Mouse (Mus musculus): ENCODE data around the gene Dgkh.
"Not testable (repeated sequence)": the region's sequence is repeated elsewhere in the genome, so short reads cannot be mapped to it uniquely, and the experiment has no call there.

Gene Dgkh

DNA sequence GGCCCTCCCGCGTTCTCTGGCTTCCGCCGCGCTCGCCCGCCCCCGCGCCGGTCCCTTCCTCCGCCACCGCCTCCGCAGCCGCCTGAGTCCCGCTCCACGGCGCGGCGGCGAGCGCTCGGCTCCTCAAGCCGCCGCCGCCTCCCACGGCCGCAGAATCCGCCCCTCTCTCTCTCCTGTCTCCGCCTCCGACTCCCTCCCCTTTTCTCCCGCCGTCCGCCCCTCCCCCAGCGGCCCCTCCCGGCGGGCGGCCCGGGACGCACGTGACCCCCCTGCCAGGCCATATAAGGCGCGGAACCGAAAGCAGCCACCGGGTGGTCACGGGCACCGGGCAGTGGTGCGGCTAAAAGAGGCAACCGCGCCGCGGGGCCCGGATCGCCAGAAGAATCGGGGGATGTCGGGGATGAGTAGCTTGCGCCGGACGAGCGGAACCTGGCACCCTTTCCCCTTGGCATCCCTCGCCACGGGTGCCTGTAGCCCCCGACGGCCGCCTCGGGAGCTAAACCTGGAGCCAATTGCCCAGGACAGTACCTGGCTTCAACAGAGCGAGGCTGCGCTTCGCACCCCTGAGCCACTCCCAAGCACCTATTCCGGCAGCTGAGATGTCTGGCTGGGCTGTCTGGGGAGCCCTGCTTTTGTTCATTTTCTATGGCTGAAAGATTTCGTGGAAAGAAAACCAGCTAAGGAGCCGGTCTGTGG, at the start of gene Dgkh:
TSS of gene Dgkh (minus strand) at position 160 of the 696 bp plus-strand sequence.
- peak; percentile 68 for DNase-seq (ENCODE audit: low read depth, low spot score)

DNA sequence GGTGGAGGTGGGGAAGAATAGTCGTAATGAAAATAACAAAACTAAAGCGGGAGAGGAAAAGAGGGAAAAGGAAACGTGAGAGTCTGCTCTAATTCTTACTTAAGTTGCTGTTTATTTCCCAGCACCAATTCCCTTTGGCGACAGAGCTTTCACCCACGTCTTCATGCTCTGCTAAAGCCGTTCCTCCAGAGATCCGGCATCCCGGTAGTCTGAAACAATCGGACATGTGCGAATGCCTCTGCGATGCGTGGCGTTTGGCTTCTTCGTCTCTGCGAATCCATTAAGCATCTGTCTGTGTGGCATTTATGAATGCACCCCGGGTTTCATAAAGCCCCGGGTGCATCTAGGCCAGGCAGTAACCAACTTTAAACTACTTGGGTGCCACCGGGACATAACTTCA, 44.6 kb upstream of the Dgkh start:
- DNase-seq (ENCODE audit: low read depth, low spot score), result no peak

DNA sequence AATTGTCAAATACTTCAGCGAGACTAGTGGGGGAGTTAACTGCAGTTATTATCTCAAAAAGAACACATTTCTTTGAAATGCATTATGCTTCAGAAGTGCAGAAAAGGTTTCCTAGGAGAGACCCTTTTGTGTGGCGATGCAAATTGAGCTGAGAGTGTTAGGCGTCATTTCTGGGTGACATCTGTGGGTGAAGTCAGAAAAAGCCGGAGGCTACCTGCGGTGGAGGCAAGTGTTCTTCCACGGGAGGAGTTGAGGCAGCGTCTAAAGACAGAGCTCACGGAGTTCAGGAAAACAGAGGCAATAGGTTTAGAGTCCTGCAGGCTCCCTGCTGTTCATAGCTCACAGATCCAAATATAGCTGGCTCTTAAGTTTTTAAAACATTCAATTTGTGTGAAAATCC, 44.1 kb upstream of the Dgkh start:
- DNase-seq (ENCODE audit: low read depth, low spot score), result no peak

DNA sequence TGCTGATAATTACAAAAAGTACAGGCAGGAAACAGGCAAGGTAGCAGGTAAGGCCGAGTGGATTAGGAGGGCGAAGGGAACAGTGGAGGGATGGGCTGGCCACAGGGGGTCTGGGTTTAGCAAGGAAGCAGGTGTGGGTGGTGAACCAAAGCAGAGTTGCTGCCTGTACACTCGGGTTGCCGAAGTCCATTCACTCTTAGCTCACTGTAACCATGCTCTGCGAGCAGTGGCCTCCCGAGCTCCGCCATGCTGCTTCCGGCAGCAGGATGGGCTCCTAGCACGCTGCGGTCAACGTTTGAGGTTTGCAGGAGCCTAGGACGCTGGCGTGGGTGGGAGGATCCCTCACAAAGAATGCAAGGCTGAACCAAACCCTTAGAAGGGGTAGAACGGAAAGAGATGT, 43.1 kb upstream of the Dgkh start:
- DNase-seq (ENCODE audit: low read depth, low spot score), result no peak

DNA sequence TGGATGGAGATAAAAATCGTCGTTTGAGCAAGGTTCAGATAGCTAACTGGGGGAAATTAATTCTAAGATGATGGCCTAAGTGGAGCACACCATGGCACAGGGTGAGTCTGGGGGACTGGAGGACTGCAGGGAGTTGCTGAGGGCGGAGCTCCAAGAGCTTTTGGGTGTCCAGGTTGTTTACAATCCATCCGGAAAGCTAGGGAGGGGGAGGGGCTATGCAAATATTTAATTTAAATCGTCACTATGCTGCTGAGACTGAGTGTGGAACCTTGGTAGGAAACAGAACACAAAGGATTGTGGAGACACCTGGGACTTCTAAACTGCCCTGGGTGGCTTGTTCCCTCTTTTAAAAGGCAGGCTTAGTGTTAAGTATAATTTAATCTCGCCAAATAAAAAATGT, 42.6 kb upstream of the Dgkh start:
- no peak for DNase-seq (ENCODE audit: low read depth, low spot score)

DNA sequence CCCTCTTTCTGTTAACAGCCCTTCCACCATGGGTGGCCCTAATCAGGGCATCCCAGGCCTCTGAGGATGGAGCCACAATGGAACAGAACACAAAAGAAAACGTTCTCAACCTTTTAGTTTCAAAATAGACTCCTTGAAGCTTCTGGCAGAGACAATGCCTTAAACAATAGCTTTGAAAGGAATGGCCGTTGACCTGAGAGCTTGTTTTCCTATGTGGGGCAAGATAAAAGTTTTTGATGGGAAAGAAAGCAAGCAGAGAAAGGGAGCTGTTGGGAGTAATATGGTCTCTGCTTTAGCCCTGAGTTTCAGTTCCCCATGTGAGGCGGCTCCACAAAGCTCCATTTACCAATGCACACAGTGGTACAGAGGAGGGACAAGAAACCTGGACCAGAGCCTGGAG, 37.9 kb upstream of the Dgkh start:
- no peak for DNase-seq (ENCODE audit: low read depth, low spot score)

DNA sequence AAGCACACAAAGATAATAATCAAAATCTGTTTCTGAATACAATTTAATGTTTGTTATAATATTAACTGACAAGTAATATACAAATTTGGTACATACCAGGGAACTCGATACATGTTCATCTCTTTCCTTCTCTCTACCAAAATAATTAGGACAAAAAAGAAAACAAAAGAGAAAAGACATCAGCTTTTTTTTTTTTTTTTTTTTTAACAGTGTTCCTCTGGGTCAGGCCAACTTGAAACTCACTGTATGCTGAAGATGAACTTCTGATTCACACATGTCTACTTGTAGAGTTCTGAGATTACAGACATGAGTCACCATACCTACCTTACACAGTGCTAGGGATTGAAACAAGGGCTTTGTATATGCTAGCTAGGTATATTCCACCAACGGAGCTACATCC, 28.5 kb upstream of the Dgkh start:
- DNase-seq (ENCODE audit: low read depth, low spot score), result no peak

DNA sequence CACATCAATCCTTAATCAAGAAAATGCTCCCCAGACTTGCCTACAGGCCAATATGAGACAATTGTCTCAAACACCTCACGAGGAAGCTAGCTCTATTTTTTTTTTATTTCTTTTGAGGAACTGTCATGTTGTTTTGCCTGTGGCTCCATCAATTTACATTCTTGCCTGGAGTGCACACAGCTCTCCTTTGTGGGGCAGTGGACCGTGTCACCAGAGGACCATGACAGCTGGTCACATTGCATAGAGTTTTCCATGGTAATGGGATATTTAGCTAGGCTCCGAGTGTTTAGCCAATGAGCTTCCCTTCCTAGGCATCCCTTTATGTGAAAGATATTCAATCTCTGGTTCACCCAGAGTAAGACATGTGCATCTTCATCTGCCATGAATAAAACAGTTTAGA, 26.9 kb upstream of the Dgkh start:
- DNase-seq (ENCODE audit: low read depth, low spot score), result no peak

DNA sequence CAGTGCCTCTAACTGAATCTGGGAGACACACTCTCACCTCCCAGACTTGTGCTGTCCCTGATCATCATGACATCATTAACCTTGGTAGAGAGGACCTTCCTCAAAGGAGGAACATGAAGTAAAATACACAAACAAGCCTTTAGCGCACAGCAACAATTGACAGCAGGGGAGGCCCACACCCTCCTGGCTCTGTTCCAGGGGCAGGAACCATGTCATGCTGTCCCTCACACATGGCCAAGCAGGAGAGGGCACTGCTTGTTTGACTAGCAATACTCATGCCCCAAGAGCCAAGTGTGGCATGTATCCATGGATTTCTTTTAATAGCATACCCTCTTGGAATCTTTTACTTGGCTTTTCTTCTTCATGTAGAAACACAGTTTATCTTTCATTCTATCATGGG, 22.7 kb upstream of the Dgkh start:
- DNase-seq (ENCODE audit: low read depth, low spot score), result no peak

DNA sequence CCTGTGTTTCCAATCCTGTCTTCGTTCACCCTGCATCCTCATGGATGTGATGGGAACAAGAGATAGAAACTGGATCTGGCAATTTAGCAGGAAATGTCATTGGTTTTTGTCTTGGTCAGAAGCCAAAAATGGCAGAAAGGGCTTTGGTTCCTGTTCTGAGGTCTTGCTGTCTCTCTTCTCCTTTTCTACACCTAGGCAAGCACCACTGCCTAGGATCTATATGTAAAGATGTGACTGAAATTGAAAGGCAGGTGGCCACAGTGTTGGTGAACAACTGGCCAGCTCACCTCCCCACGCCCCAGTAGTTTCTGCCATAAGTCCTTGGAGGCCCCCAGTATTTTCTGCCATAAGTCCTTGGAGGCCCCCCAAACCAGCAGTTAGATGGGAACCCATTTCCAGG, 16.1 kb upstream of the Dgkh start:
- no peak for DNase-seq (ENCODE audit: low read depth, low spot score)

DNA sequence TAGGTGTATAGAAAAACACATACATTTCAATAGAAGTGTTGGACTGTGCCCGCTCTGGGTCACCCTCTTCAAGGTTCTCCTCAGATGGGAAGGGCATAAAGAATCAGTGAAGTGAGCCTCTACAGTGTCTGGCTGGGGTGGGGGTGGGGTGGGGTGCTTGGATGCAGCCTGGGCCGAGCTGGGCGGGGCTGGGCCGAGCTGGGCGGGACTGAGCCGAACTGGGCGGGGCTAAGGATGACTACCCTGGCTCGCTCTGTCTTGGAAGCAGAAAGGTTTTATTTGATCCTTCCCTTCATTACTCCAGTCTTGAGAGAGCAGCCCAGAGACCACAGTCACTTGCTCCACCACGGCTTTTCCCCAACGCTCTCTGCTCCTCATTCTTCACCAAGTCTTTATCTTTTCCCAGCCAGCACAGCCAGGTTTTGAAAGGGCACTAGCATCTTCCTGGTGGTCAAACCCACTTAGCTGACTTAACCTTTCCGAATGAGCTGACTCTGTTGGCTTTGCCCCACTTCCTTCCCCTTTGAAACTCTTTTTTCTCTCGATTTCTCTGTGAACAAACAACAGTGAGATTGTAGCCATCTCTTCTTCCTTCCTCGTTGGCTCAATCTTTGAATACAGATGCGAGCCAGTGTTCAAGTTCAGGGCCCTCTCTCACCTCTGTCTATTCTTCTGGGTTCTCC, 15.5 kb upstream of the Dgkh start:
- no peak for DNase-seq (ENCODE audit: low read depth, low spot score)

DNA sequence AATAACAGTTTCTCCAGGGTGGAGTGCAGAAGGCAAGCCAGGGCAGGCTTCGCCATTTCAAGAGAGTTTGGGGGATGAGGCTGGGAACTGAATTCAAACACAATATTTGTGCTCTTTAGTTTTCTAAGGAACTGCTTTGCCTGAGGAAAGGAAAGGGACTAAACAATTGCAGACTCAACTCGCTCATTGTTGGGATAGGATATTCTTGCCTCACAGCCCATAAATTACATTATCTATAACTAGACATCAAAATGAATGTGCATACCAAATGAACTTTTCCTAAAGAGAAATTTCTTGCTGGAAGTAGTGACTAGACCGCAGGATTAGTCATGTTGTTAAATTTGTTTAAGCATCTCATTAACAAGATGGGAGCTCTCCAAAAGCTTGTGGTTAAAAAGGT, 14.9 kb upstream of the Dgkh start:
- no peak for DNase-seq (ENCODE audit: low read depth, low spot score)

DNA sequence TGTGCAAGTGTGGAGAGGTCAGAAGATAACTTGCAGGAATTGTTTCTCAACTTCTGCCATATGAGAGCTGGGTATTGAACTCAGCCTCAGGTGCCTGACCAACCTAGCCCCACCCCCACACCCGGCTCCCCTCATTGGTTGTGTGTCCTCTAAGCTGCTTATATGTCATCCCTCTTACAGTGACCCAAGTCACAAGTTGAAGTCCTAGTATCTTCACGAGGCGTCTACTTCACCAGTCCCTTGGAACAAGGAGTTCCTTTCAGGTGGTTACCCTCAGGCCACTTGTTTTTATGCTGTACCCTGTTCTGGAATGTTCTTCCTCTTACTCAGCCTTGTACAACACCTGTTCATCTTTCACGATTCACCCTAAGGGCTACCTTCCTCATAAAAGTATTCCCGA, 2.0 kb upstream of the Dgkh start:
- DNase-seq (ENCODE audit: low read depth, low spot score), result no peak

DNA sequence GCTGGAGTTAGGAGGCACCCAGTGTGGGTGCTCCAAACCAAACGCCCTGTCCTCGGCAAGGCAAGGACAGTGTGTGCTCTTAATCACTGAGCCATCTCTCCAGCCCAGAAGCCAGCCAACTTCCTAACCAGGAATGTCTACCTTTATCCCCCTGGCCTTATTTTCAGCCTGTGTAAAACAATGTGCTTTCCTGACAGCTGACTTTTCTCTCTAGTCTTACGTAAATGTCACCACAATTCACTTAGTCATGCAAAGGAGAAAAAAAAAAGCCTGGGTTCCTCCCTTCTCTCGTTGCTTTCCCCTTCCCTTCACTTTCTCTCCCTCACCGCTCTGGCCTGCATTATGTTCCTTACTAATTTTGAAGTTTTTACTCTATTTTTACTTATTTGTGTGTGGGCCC, 1.6 kb upstream of the Dgkh start:
- DNase-seq (ENCODE audit: low read depth, low spot score), result not testable (repeated sequence)

DNA sequence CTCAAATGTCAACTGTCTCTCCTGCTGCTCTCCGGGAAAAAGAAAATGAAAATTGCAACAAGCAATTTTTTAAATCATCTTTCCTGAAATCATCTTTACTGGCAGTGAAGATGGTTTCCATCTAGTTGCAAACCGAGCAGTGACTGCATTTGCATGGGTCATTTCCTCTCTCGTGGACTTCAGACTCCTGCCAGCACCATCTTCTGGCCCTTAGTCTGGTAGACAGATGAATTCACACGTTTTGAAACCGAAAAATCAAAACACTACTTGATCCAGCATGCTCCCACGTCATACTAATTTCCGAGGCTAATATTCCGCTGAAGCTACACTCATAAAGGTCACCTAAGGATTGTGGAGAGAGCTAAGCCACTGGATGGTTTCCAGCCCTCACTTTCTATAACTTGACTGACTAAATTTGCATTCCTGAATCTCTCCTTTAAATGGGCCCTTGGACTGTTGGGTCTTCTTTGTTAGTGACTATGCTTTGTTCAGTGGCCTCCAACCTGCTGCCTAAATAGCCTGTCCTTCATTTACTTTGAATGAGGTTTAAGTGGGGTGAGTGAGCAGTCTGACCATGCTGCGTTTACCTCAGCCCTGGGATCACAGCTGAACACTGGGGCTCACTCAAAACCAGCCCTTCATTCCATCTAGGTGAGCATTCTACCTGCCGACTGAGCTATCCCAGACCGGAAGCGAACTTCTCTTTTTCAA, 945 bp upstream of the Dgkh start:
- no peak for DNase-seq (ENCODE audit: low read depth, low spot score)

DNA sequence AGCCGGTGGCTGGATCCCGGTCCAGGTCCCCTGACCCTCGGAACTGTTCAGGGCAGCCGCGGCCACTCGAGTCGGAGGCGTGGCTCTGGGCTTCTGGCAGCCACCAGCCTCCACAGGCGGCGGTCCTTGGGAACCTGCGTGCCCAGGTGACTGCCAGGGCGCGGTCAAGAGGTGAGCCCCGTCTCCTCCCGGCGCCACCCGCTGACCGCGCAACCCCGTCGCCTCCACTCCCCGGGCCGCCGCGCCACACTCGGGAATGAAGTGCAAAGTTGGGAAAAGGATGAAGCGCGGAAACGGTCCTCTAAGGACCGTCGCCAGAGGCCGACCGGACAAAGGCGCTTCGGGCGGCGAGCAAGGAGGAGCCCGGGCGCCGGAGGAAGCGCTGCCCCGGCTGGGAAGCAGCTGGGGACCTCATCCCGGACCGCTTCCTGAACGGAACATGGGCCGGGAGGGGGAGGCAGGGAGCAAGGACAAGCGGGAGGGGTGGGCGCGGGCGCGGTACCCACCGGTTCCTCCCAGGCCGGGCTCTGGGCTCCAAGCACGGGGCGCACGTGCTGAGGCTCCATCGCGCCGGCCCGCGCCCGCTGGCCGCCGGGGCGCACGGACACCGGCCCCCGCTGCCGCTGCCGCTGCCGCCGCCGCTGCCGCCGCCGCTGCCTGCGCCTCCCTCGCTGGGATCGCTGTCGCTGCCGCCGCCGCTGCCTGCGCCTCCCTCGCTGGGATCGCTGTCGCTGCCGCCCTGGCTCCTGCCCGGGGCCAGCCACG, 542 bp downstream of the Dgkh start:
- no peak for DNase-seq (ENCODE audit: low read depth, low spot score)

DNA sequence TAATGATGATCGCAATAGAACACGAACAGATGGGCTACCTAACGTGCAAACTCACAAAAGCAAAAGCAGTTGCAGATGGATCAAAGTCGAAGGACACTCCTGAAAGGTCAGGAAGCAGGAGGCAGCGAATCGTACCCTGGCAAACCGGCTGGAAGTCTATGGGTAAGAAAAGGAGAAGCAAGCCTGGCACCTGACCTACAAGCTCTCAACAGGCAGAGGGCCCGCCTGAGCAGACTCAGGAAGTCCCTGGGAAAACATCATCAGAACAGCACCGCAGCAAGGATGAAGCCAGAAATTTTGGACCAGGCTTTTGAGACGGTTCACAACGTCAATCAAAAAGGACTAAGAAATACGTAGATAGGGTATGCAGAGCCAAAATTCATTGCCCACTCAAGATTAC, 1.3 kb downstream of the Dgkh start:
- no peak for DNase-seq (ENCODE audit: low read depth, low spot score)

DNA sequence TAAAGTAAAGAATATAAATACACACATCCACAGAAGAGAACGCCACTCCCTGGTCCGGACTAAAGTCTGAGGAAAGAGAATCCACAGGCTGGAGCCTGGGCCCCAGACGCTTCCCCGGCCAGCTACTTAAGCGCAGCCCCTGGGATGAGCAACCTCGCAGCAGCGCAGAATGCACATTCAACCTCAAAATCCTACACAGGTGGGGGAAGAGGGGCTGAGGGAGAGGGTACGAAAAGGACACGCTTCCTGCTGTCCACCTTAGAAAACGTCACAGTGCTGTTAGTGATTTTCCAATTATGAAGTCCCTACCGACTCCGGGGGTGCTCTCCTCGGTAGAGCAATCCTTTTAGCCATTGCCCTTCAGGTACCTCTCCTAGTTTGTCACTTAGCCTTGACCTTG, 6.6 kb downstream of the Dgkh start:
- DNase-seq (ENCODE audit: low read depth, low spot score), result no peak

DNA sequence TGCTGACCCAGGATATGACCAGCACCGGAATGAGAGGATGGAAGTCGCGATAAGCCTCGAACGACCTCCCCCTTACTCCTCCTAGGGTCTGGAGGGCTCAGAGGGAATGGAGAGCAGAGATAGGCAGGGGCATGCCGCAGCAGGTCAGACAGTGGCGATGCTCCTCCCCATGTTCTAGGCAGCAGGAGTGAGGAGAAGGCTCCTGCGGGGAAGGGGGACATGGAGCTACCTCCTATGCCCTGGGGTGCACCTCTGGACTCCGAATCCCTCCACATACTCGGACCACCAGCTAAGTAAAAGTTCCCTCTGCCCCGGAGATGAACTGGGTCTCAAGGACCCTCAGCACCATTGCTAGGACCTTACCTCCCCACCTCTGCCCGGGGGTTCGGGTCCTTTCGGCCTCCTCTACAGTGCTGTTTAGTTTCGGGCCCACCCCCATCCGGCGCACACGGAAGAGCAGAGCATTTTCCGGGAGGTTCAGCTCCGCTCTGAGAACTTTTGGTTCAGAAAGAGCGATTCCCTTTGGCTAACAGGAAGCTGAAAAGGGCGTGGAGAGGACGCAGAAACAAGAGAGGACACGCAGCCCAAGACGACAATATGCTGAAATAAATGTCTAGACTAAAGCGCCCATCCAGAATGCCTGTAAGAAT, 7.1 kb downstream of the Dgkh start:
- no peak for DNase-seq (ENCODE audit: low read depth, low spot score)

DNA sequence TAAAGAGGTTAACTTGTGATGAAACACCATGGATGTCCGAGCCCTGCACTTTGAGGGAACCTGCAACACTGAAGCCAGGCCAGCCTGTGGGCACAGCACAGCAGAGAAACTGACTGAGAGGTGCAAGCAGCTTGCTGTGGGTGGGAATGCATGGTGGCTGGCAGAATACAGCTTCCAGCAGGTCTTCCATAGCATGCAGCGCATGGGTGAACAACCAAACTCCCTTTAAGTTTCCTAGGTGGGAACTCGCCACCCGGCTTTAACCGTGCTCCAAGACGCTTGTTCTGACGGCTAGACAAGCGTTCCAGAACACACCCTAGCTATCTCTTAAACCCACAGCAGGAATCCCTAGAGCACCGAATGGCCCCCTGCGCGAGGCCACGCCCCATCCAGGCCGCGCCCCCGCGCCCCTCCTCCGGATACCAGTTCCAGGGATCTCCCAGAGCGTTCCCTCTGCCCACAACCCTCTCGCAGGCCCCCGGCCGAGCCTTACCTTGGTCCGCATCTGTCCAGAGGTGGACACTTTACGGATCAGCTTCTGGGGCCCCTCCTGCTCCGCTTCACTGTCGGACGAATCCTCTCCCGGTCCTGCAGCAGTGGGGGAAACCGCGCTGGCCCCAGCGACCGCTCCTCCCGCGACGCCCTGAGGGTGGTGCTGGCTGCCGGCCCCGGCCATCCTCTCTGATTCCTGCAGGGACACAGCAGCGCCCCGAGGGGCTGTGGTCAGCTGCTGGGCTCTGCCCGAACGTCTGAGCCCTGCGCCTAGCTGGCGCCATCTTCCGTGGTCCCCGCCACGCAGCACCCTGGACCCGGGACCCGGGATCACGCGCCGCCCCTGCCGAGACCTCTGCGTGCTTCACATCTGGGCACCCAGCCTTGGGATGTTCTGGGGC, 7.9 kb downstream of the Dgkh start:
- no peak for DNase-seq (ENCODE audit: low read depth, low spot score)

DNA sequence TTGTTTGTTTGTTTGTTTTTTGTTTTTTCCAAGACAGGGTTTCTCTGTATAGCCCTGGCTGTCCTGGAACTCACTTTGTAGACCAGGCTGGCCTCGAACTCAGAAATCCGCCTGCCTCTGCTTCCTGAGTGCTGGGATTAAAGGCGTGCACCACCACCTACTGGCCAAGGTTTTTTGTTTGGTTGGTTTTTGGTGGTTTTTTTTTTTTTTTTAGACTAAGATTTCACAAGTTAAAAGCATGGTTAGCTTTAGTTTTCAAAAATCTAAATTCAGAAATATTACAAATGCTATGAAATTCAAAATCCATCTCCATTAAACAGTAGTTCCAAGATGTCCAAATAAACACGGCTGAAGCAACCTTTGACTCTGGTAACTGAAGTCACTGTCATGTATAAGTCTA, 8.9 kb downstream of the Dgkh start:
- not testable (repeated sequence) for DNase-seq (ENCODE audit: low read depth, low spot score)
